9 mouse cellular contexts compared by ENCODE assay signal in the genomic region with DNA sequence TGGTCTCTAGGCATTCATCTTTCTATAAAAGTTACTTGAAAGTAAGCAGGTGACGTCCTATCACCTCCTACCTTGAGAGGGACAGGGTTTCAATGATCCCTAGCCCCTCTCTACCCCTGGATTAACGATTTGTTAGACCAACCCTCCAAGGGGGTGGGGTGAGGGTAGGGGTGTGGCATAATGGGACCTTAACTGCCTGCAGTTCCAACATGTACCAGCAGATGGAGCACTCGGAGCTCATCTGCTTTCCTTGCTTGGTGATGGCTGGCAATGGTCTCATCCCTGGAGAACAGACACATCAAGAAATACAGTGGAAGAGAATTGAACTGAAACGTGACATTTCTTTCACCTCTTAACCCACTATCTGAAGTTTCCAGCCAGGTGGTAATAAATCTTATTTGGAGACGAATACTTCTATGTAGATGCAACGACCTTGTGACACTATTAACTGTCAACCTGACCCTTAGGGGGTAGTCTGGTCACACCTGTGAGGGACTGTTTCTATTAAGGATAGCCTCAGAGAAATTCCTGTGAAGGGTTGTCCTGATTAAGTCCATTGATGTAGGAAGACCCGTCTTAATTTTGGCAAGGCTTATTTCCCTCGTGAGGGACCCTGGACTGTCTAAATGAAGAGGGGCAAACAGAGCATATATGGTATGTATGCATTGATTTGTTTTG. TPM values are rescaled to one million over a fixed set of nuclear protein-coding genes. Genes with fewer than 3 reads are reported as not detected.
DNase-seq lines count a peak whose midpoint lies in the region; ATAC-seq and TF ChIP-seq lines count a peak whose summit lies in the region.
"Had no signal": no experiment of that assay in that cellular context is flagged by ENCODE, and none has a peak within 500 bp of the region (broad histone marks: within the 10 kb centered on the region; RNA-seq: fewer than 3 reads in every experiment).

No protein-coding gene starts in this region.

- no peaks in the 10 kb centered on the region for H3K9me3 ChIP-seq in forebrain, embryonic 10.5 days
- no peaks in the 10 kb centered on the region for H3K9me3 ChIP-seq in heart, embryonic 15.5 days (replicated peaks)
- H3K9me3 ChIP-seq in liver, postnatal 0 days (ENCODE audit: low read length), result no peaks in the 10 kb centered on the region
- H3K9me3 ChIP-seq in neural tube, embryonic 13.5 days, result no peaks in the 10 kb centered on the region
- H3K9me3 ChIP-seq: limb, embryonic 15.5 days had no signal

- peak overlapping the region; percentile 19; the same call in 1 of the 2 replicates for H3K4me2 ChIP-seq in heart, embryonic 15.5 days
- peak overlapping the region; percentile 47; the same call in 1 of the 2 replicates for H3K4me2 ChIP-seq in liver, postnatal 0 days (ENCODE audit: low read depth, low read length)
- peak overlapping the region; percentile 21; the same call in 1 of the 2 replicates for H3K4me2 ChIP-seq in neural tube, embryonic 13.5 days
- H3K4me2 ChIP-seq: limb, embryonic 15.5 days had no signal

- H3K9ac ChIP-seq in heart, embryonic 15.5 days, result no peak overlapping the region
- H3K9ac ChIP-seq in liver, postnatal 0 days (replicated peaks), result no peak overlapping the region
- no peak overlapping the region for H3K9ac ChIP-seq in neural tube, embryonic 13.5 days
- H3K9ac ChIP-seq: limb, embryonic 15.5 days had no signal

- H3K27ac ChIP-seq in forebrain, embryonic 10.5 days, result no peak overlapping the region
- no peak overlapping the region for H3K27ac ChIP-seq in heart, embryonic 15.5 days
- no peak overlapping the region for H3K27ac ChIP-seq in liver, postnatal 0 days (ENCODE audit: low read depth)
- H3K27ac ChIP-seq in neural tube, embryonic 13.5 days (replicated peaks), result no peak overlapping the region
- H3K27ac ChIP-seq: limb, embryonic 15.5 days had no signal

- peak; percentile 98 for TF ChIP-seq CTCF in liver, postnatal 0 days (IDR thresholded peaks at IDR 0.05; ENCODE audit: low read depth)

- H3K4me3 ChIP-seq in forebrain, embryonic 10.5 days, result no peak overlapping the region
- no peak overlapping the region for H3K4me3 ChIP-seq in heart, embryonic 15.5 days
- no peak overlapping the region for H3K4me3 ChIP-seq in liver, postnatal 0 days (ENCODE audit: low read depth, low read length)
- H3K4me3 ChIP-seq in neural tube, embryonic 13.5 days, result no peak overlapping the region
- H3K4me3 ChIP-seq: limb, embryonic 15.5 days had no signal

- no peak for TF ChIP-seq EP300 in liver, postnatal 0 days (IDR thresholded peaks at IDR 0.05; ENCODE audit: low read depth)

- DNase-seq in CD8-positive naive resting alpha-beta T cell, adult 2 months (ENCODE audit: low read depth in 2 of 2, low spot score in 2 of 2), result peak; percentile 66 to 74
- DNase-seq in c-Kit-negative CD71-positive TER-119-positive erythroid progenitor cells, embryonic 14.5 days (ENCODE audit: low read depth, low spot score), result peak; percentile 60
- DNase-seq in forebrain, embryonic 10.5 days (ENCODE audit: extremely low spot score, low spot score), result peak; percentile 81
- peak; percentile 86 for DNase-seq in kidney, postnatal 14 days
- DNase-seq in liver, postnatal 0 days, result peak; percentile 86
- DNase-seq in telencephalon, adult 2 months (ENCODE audit: low read depth, low spot score), result peak; percentile 28

- H3K4me1 ChIP-seq in forebrain, embryonic 10.5 days, result peaks cover 10% of the 10 kb centered on the region; the same call in 1 of the 2 replicates
- no peaks in the 10 kb centered on the region for H3K4me1 ChIP-seq in heart, embryonic 15.5 days (replicated peaks)
- 0 out of 2 replicates have a peak, but pooled peaks cover 3% of the 10 kb centered on the region for H3K4me1 ChIP-seq in liver, postnatal 0 days (ENCODE audit: insufficient read depth)
- peaks cover 9% of the 10 kb centered on the region; the same call in 1 of the 2 replicates for H3K4me1 ChIP-seq in neural tube, embryonic 13.5 days (replicated peaks)

- H3K36me3 ChIP-seq in forebrain, embryonic 10.5 days (replicated peaks), result no peaks in the 10 kb centered on the region
- H3K36me3 ChIP-seq in heart, embryonic 15.5 days, result no peaks in the 10 kb centered on the region
- no peaks in the 10 kb centered on the region for H3K36me3 ChIP-seq in liver, postnatal 0 days (replicated peaks; ENCODE audit: insufficient read depth, low read length)
- H3K36me3 ChIP-seq in neural tube, embryonic 13.5 days, result no peaks in the 10 kb centered on the region
- H3K36me3 ChIP-seq: limb, embryonic 15.5 days had no signal

- WGBS in forebrain, embryonic 10.5 days, result 36% methylated on average over 8 of the region's 8 CpGs
- 36% methylated on average over 8 of the region's 8 CpGs for WGBS in heart, embryonic 15.5 days
- WGBS in liver, postnatal 0 days (ENCODE audit: insufficient replicate concordance), result 38% methylated on average over 8 of the region's 8 CpGs
- WGBS in neural tube, embryonic 13.5 days, result 39% methylated on average over 8 of the region's 8 CpGs

- no peak for ATAC-seq in heart, embryonic 15.5 days (replicated peaks; ENCODE audit: insufficient number of reproducible peaks, insufficient read depth, low FRiP score, low read depth)
- ATAC-seq in liver, postnatal 0 days, result peak; percentile 64
- ATAC-seq in neural tube, embryonic 13.5 days (ENCODE audit: low read depth), result peak; percentile 92

- H3K27me3 ChIP-seq in forebrain, embryonic 10.5 days (ENCODE audit: poor library complexity, severe bottlenecking), result no peaks in the 10 kb centered on the region
- no peaks in the 10 kb centered on the region for H3K27me3 ChIP-seq in heart, embryonic 15.5 days
- no peaks in the 10 kb centered on the region for H3K27me3 ChIP-seq in liver, postnatal 0 days (ENCODE audit: insufficient read depth, low read length)
- H3K27me3 ChIP-seq in neural tube, embryonic 13.5 days, result no peaks in the 10 kb centered on the region
- H3K27me3 ChIP-seq: limb, embryonic 15.5 days had no signal

RNA-seq across cellular contexts. Expression of a gene that starts 27.1 kb away (rescaled TPM):
- polyA plus RNA-seq in forebrain, embryonic 10.5 days (2016; fragmentation: Nextera tagmentation; extraction: Ambion mirVana), result not detected in 2 replicates
- polyA plus RNA-seq in heart, embryonic 15.5 days (2015; fragmentation: Nextera tagmentation; extraction: Ambion mirVana), result not detected in 2 replicates
- not detected in 2 replicates for polyA plus RNA-seq in liver, postnatal 0 days (2015; fragmentation: Nextera tagmentation; extraction: Ambion mirVana)
- 0.24 and 0.36 TPM in 2 replicates for polyA plus RNA-seq in neural tube, embryonic 13.5 days (2015; fragmentation: Nextera tagmentation; extraction: Ambion mirVana)

Comparison
In these comparisons a context has a peak if more than half of its experiments do, and no peak if none do; other contexts are left out.
1. DNase-seq: peak in every context shown above with its lines; median percentile 86 in kidney, postnatal 14 days; 86 in liver, postnatal 0 days; 81 in forebrain, embryonic 10.5 days; 70 in CD8-positive naive resting alpha-beta T cell, adult 2 months; 60 in c-Kit-negative CD71-positive TER-119-positive erythroid progenitor cells, embryonic 14.5 days; 28 in telencephalon, adult 2 months.